Mouse (Mus musculus): ENCODE data around the gene Perp. TPM values are rescaled to one million over a fixed set of nuclear protein-coding genes. Genes with fewer than 3 reads are reported as not detected.

The Perp gene
- polyA plus RNA-seq, 1 experiment from 2014 or later, result 189 TPM

- peak overlapping the region; percentile 57 for H3K4me3 ChIP-seq
- ATAC-seq (ENCODE audit: insufficient number of reproducible peaks, insufficient read depth, low FRiP score, low TSS enrichment, low read depth), result no peak
- H3K9me3 ChIP-seq, result no peaks in the 10 kb centered on the region
- peaks cover 50% of the 10 kb centered on the region for H3K27me3 ChIP-seq
- WGBS, result 4% methylated on average over 18 of the region's 18 CpGs
- peak overlapping the region; percentile 76 for H3K27ac ChIP-seq
- peak overlapping the region; percentile 74 for H3K9ac ChIP-seq
- no peaks in the 10 kb centered on the region for H3K36me3 ChIP-seq
- H3K4me2 ChIP-seq, result peak overlapping the region; percentile 93
- peaks cover 10% of the 10 kb centered on the region for H3K4me1 ChIP-seq
Observed at GRCm38 (mm10) chr10:18845287-18845662, 455 bp downstream of the Perp start.

- peaks cover 10% of the 10 kb centered on the region for H3K4me1 ChIP-seq
- H3K4me2 ChIP-seq, result peak overlapping the region; percentile 93
- no peaks in the 10 kb centered on the region for H3K9me3 ChIP-seq
- peak overlapping the region; percentile 58 for H3K9ac ChIP-seq
- ATAC-seq (ENCODE audit: insufficient number of reproducible peaks, insufficient read depth, low FRiP score, low TSS enrichment, low read depth), result no peak
- no peaks in the 10 kb centered on the region for H3K36me3 ChIP-seq
- H3K27ac ChIP-seq, result peak overlapping the region; percentile 76
- peak overlapping the region; percentile 57 for H3K4me3 ChIP-seq
- peaks cover 50% of the 10 kb centered on the region for H3K27me3 ChIP-seq
- 52% methylated on average over 4 of the region's 4 CpGs for WGBS
Observed at GRCm38 (mm10) chr10:18845711-18846110, 891 bp downstream of the Perp start.

GRCm38 (mm10) chr10:18846474-18847264 is 1.8 kb downstream of the Perp start:
- ATAC-seq (ENCODE audit: insufficient number of reproducible peaks, insufficient read depth, low FRiP score, low TSS enrichment, low read depth), result peak; percentile 53; the same call in 1 of the 2 replicates
- Histone ChIP-seq H3K36me3 (no peaks in the 10 kb centered on the region), H3K4me3 (peak overlapping the region; percentile 57), H3K9ac (0 out of 2 replicates have a peak overlapping the region, but pooled peaks have one; percentile 58), H3K4me2 (peak overlapping the region; percentile 93), H3K27me3 (peaks cover 50% of the 10 kb centered on the region), H3K4me1 (peaks cover 10% of the 10 kb centered on the region), H3K9me3 (no peaks in the 10 kb centered on the region), H3K27ac (peak overlapping the region; percentile 76)
- 67% methylated on average over 8 of the region's 8 CpGs for WGBS

DNA sequence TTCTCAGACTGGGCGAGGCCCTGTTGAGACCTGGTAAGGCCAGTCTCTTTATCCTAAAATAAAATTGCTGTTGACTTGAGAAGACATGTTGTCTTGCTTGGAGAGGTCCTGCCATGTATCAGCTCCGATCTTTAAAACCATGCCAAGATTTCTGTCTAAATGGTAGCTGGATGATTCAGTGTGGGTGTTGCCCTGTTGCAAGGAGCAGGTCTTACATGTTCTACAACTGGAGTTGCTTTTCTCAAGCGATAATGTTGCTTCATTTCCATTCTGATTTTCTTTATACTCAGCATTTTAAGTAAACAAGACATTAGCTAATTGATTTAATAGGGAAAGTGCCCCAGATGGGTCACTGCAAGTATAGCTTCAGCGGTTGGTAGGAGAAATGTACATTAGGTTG is 5.4 kb downstream of the Perp start:
- no peak overlapping the region for H3K4me2 ChIP-seq
- 75% methylated on average over 4 of the region's 4 CpGs for WGBS
- H3K27me3 ChIP-seq, result peaks cover 21% of the 10 kb centered on the region
- no peak for ATAC-seq (ENCODE audit: insufficient number of reproducible peaks, insufficient read depth, low FRiP score, low TSS enrichment, low read depth)
- H3K36me3 ChIP-seq, result no peaks in the 10 kb centered on the region
- H3K27ac ChIP-seq, result 0 out of 2 replicates have a peak overlapping the region, but pooled peaks have one; percentile 33
- H3K4me3 ChIP-seq, result no peak overlapping the region
- no peaks in the 10 kb centered on the region for H3K9me3 ChIP-seq
- peaks cover 2% of the 10 kb centered on the region; the same call in 1 of the 2 replicates for H3K4me1 ChIP-seq
- H3K9ac ChIP-seq, result no peak overlapping the region

DNA sequence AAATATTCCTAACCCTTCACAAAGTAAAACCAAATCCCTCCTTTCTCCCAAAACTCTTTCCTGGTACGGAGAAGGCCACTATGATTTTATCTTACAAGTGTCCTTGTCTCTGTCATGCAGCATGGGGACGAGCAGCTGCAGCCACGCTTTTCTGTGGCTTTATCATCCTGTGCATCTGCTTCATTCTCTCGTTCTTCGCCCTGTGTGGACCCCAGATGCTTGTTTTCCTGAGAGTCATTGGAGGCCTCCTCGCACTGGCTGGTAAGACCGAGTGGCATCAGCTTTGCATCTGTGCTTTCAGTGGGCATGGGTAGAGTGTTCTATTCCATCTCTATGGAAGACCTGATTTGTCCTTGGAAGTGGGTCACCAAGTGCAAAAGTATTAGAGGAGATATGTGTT is 8.6 kb downstream of the Perp start:
- no peak overlapping the region for H3K4me2 ChIP-seq
- no peaks in the 10 kb centered on the region for H3K4me1 ChIP-seq
- no peak overlapping the region for H3K27ac ChIP-seq
- H3K9me3 ChIP-seq, result no peaks in the 10 kb centered on the region
- no peaks in the 10 kb centered on the region for H3K36me3 ChIP-seq
- no peak overlapping the region for H3K4me3 ChIP-seq
- WGBS, result 88% methylated on average over 7 of the region's 7 CpGs
- no peaks in the 10 kb centered on the region for H3K27me3 ChIP-seq
- no peak overlapping the region for H3K9ac ChIP-seq
- ATAC-seq (ENCODE audit: insufficient number of reproducible peaks, insufficient read depth, low FRiP score, low TSS enrichment, low read depth), result no peak

GRCm38 (mm10) chr10:18857244-18857643 is 12.4 kb downstream of the Perp start:
- no peaks in the 10 kb centered on the region for H3K9me3 ChIP-seq
- H3K27ac ChIP-seq, result no peak overlapping the region
- H3K27me3 ChIP-seq, result no peaks in the 10 kb centered on the region
- no peak overlapping the region for H3K9ac ChIP-seq
- H3K4me3 ChIP-seq, result no peak overlapping the region
- no peaks in the 10 kb centered on the region for H3K36me3 ChIP-seq
- ATAC-seq (ENCODE audit: insufficient number of reproducible peaks, insufficient read depth, low FRiP score, low TSS enrichment, low read depth), result no peak
- WGBS, result 75% methylated on average over 4 of the region's 4 CpGs
- H3K4me1 ChIP-seq, result no peaks in the 10 kb centered on the region
- no peak overlapping the region for H3K4me2 ChIP-seq

GRCm38 (mm10) chr10:18859632-18860031 is 14.8 kb downstream of the Perp start:
- H3K36me3 ChIP-seq, result no peaks in the 10 kb centered on the region
- H3K9me3 ChIP-seq, result no peaks in the 10 kb centered on the region
- no peak overlapping the region for H3K4me3 ChIP-seq
- ATAC-seq (ENCODE audit: insufficient number of reproducible peaks, insufficient read depth, low FRiP score, low TSS enrichment, low read depth), result no peak
- H3K4me1 ChIP-seq, result no peaks in the 10 kb centered on the region
- 35% methylated on average over 3 of the region's 3 CpGs for WGBS
- H3K27ac ChIP-seq, result no peak overlapping the region
- no peak overlapping the region for H3K9ac ChIP-seq
- no peak overlapping the region for H3K4me2 ChIP-seq
- H3K27me3 ChIP-seq, result no peaks in the 10 kb centered on the region

- H3K9ac ChIP-seq, result no peak overlapping the region
- WGBS, result 52% methylated on average over 5 of the region's 5 CpGs
- no peaks in the 10 kb centered on the region for H3K9me3 ChIP-seq
- no peak overlapping the region for H3K4me3 ChIP-seq
- ATAC-seq (ENCODE audit: insufficient number of reproducible peaks, insufficient read depth, low FRiP score, low TSS enrichment, low read depth), result no peak
- H3K36me3 ChIP-seq, result no peaks in the 10 kb centered on the region
- no peaks in the 10 kb centered on the region for H3K4me1 ChIP-seq
- no peak overlapping the region for H3K27ac ChIP-seq
- no peak overlapping the region for H3K4me2 ChIP-seq
- H3K27me3 ChIP-seq, result no peaks in the 10 kb centered on the region
Observed at GRCm38 (mm10) chr10:18860119-18860824, 15.5 kb downstream of the Perp start.

DNA sequence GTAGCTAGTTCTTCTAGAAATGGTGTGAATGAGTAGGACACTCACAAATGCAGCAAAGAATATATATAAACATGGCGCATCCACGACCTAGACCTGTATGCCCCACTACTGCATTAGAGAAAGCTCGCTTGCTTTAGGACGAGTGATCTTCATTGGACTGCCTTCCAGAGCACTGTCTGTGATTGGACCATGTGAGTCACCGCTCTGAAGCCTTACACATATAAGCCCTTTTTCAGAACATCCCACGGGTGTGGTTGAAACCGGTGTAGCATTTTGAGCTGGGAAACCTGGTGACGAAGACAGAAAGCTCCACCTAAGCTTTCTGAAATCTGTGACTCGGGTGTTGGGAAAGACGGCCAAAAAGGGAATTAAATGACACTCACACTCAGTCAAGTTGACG is 16.0 kb downstream of the Perp start:
- H3K36me3 ChIP-seq, result no peaks in the 10 kb centered on the region
- no peak overlapping the region for H3K9ac ChIP-seq
- no peak for ATAC-seq (ENCODE audit: insufficient number of reproducible peaks, insufficient read depth, low FRiP score, low TSS enrichment, low read depth)
- no peak overlapping the region for H3K4me3 ChIP-seq
- no peak overlapping the region for H3K27ac ChIP-seq
- H3K4me2 ChIP-seq, result no peak overlapping the region
- no peaks in the 10 kb centered on the region for H3K27me3 ChIP-seq
- WGBS, result 81% methylated on average over 11 of the region's 11 CpGs
- H3K9me3 ChIP-seq, result no peaks in the 10 kb centered on the region
- no peaks in the 10 kb centered on the region for H3K4me1 ChIP-seq

GRCm38 (mm10) chr10:18861418-18861817 is 16.6 kb downstream of the Perp start:
- no peaks in the 10 kb centered on the region for H3K9me3 ChIP-seq
- no peak overlapping the region for H3K4me3 ChIP-seq
- WGBS, result 72% methylated on average over 4 of the region's 4 CpGs
- no peaks in the 10 kb centered on the region for H3K27me3 ChIP-seq
- no peak overlapping the region for H3K4me2 ChIP-seq
- no peaks in the 10 kb centered on the region for H3K36me3 ChIP-seq
- no peaks in the 10 kb centered on the region for H3K4me1 ChIP-seq
- H3K27ac ChIP-seq, result no peak overlapping the region
- ATAC-seq (ENCODE audit: insufficient number of reproducible peaks, insufficient read depth, low FRiP score, low TSS enrichment, low read depth), result no peak
- H3K9ac ChIP-seq, result no peak overlapping the region

DNA sequence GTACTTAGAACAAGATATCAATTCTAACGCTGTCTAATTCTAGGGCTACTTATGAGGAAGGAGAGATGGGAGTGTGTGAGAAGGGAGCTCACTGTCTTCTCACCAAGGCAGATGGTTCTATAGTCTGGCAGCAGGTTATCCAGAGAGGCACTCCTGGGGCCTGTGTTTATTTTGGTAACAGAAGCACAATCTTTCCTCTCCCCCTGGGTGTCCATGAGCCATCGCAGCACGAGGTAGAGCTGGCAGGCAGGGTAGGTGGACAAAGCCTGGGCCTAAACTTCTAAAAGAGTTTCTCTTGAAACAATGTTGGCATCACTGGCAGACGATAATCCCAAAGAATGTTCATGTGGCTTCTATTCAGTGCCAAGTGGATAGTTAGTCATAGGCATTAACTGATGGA is 18.5 kb downstream of the Perp start:
- H3K9ac ChIP-seq, result no peak overlapping the region
- 67% methylated on average over 4 of the region's 4 CpGs for WGBS
- no peak overlapping the region for H3K4me2 ChIP-seq
- H3K4me3 ChIP-seq, result no peak overlapping the region
- H3K36me3 ChIP-seq, result no peaks in the 10 kb centered on the region
- no peaks in the 10 kb centered on the region for H3K9me3 ChIP-seq
- no peaks in the 10 kb centered on the region for H3K4me1 ChIP-seq
- no peaks in the 10 kb centered on the region for H3K27me3 ChIP-seq
- H3K27ac ChIP-seq, result no peak overlapping the region
- ATAC-seq (ENCODE audit: insufficient number of reproducible peaks, insufficient read depth, low FRiP score, low TSS enrichment, low read depth), result no peak

DNA sequence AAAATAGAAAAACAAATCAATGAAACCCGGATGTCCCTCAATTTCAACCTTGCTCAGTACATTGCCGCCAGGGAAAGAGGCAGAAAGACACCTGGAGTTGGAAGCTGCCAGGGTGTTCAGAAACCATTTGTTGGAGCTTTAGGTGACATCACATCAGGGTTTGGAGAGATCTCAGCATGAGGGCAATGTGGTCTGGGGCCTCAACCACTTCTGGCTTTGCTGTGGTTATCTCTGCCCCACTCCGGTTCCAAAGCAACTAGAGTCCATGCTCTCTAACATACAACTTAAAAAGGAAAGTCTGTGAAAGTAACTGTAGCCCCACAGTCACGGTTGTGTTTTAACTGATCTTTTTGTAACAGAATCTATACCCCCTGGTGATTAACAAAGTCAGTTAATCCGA is 19.9 kb downstream of the Perp start:
- H3K4me1 ChIP-seq, result no peaks in the 10 kb centered on the region
- no peak overlapping the region for H3K27ac ChIP-seq
- H3K4me2 ChIP-seq, result no peak overlapping the region
- ATAC-seq (ENCODE audit: insufficient number of reproducible peaks, insufficient read depth, low FRiP score, low TSS enrichment, low read depth), result no peak
- 54% methylated on average over 5 of the region's 5 CpGs for WGBS
- H3K9me3 ChIP-seq, result no peaks in the 10 kb centered on the region
- H3K36me3 ChIP-seq, result no peaks in the 10 kb centered on the region
- H3K27me3 ChIP-seq, result no peaks in the 10 kb centered on the region
- H3K4me3 ChIP-seq, result no peak overlapping the region
- no peak overlapping the region for H3K9ac ChIP-seq

All from embryonic facial prominence, embryonic 13.5 days (tissue).